Mouse (Mus musculus) stomach, embryonic 15.5 days (tissue): ENCODE data around the gene Atxn7l1. TPM values are rescaled to one million over a fixed set of nuclear protein-coding genes. Genes with fewer than 3 reads are reported as not detected.
A peak's percentile ranks its signal among the peaks of the same experiment; 100 is the strongest.

Experiments
- ATAC-seq: fragments of 200-750 bp; cut with Nextera tagmentation; 2 replicates; pipeline ENCODE4 v1.8.0; 2017; ENCODE audit warnings: low read depth, moderate number of reproducible peaks, moderate TSS enrichment; ENCODE audit not compliant: insufficient read depth, low FRiP score
- H3K27ac ChIP-seq: fragments of 300-500 bp; sonication (generic); 2 replicates; pipeline ENCODE4 v1.5.1; 2015; ENCODE audit warnings: mild to moderate bottlenecking, inconsistent platforms
- H3K27me3 ChIP-seq: fragments of 300-500 bp; sonication (generic); replicated peaks from 2 replicates; pipeline ENCODE4 v1.6.1; 2015; ENCODE audit warnings: inconsistent platforms
- H3K36me3 ChIP-seq: fragments of 300-500 bp; sonication (generic); 2 replicates; pipeline ENCODE4 v1.6.1; 2015; ENCODE audit warnings: inconsistent platforms
- H3K4me1 ChIP-seq: fragments of 300-500 bp; sonication (generic); 2 replicates; pipeline ENCODE4 v1.6.1; 2015; ENCODE audit warnings: inconsistent platforms
- H3K4me2 ChIP-seq: fragments of 300-500 bp; sonication (generic); 2 replicates; pipeline ENCODE4 v1.6.1; 2015; ENCODE audit warnings: mild to moderate bottlenecking, inconsistent platforms
- H3K4me3 ChIP-seq: fragments of 300-500 bp; sonication (generic); replicated peaks from 2 replicates; pipeline ENCODE4 v1.5.1; 2015; ENCODE audit warnings: inconsistent platforms
- H3K9ac ChIP-seq: fragments of 300-500 bp; sonication (generic); 2 replicates; pipeline ENCODE4 v1.6.1; 2015; ENCODE audit warnings: inconsistent platforms
- H3K9me3 ChIP-seq: fragments of 300-500 bp; sonication (generic); 2 replicates; pipeline ENCODE4 v1.6.1; 2016; ENCODE audit warnings: inconsistent platforms
- WGBS: fragments of 180-500 bp; shearing (Covaris S2); methylation state at CpG from one replicate; pipeline ENCODE4 v1.1.7; 2015; 5-methylcytosine and 5-hydroxymethylcytosine counted together
- polyA plus RNA-seq: library from polyadenylated mRNA; unstranded; fragments of >200 nt; fragmentation: Nextera tagmentation; extraction: Ambion mirVana; gene quantifications from 2 replicates; pipeline ENCODE4 v1.2.1, GENCODE M21; 2015

Gene Atxn7l1
- polyA plus RNA-seq, 1 experiment from 2014 or later = 13.1 TPM

DNA sequence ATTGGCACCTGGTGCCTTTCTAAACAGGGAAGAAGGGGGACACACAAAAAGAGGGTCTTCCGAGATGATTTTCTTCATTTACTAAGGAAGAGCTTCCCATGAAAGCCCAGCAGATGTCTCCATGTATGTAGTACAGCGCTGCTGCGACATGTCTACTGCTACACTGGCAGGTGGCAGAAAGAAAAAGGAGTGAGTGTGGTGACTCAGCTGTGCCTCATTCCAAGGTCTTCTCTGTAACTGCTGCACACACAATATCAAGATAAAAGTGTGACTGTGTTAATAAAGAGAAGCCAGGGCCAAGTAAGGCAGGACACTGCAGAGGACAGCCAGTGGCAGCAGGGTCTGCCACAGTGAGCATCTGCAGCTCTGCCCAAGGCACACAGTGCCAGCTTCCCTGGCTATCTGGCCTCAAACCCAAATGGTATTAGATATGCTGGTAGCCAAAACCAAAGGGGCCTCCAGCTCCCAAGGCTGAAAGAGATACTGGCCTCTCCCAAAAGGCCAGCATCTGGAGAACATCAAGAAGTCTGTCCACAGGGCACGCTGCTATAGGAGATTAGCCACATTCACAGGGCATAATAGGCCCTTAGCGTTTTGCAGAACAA lies 212.5 kb downstream of the Atxn7l1 start:
- Histone ChIP-seq H3K27me3 (no peaks in the 10 kb centered on the region), H3K27ac (no peak overlapping the region), H3K9ac (no peak overlapping the region), H3K36me3 (0 out of 2 replicates have a peak, but pooled peaks cover 4% of the 10 kb centered on the region), H3K4me2 (no peak overlapping the region), H3K9me3 (no peaks in the 10 kb centered on the region), H3K4me3 (no peak overlapping the region), H3K4me1 (no peaks in the 10 kb centered on the region)
- 86% methylated on average over 5 of the region's 5 CpGs for WGBS
- ATAC-seq = no peak

DNA sequence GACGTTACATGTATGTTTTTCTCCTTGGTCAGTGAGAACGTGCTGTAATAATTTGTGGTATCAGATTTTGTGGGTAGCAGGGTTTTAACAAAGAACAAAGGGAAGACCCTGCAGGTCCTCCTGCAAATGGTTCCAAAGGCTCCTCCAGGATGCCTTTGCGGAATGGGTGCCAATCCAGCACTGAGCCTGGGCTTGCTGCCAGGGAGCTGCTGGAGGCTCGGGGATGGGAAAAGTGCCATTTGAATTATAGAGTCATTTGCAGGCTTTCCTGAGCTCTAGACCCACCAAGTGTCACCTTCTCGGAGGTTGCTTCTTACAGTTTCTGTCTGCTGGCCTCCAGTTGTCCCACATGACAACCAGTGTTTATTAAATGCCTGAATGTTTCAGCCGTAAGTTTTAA lies 213.2 kb downstream of the Atxn7l1 start:
- no peak overlapping the region for H3K4me3 ChIP-seq

DNA sequence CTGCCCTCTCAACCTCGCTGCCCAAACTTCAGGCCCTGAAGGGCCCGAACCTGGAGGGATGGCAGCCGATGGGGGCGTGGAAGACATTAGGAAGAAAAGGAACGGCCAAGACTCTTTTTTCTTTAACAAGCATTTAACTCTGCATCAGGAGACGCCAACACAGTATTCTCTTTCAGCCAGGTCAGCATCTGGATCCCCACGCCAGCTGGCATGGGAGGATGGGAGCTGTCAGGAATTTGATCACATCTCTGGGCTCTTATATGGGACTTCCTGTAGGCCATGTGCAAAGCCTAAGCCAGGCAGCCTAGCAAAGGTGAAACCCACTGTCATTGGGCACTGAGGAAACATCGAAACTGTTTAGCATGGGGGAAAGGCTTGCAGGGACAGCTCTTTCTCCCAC lies 217.0 kb downstream of the Atxn7l1 start:
- H3K4me1 ChIP-seq = no peaks in the 10 kb centered on the region
- H3K4me2 ChIP-seq = no peak overlapping the region
- no peak overlapping the region for H3K4me3 ChIP-seq
- H3K36me3 ChIP-seq = 0 out of 2 replicates have a peak, but pooled peaks cover 8% of the 10 kb centered on the region
- H3K27ac ChIP-seq = no peak overlapping the region
- H3K9me3 ChIP-seq = no peaks in the 10 kb centered on the region
- no peak for ATAC-seq
- H3K27me3 ChIP-seq = no peaks in the 10 kb centered on the region
- no peak overlapping the region for H3K9ac ChIP-seq
- 87% methylated on average over 8 of the region's 8 CpGs for WGBS

More for the DNA sequence above, 213.2 kb downstream of the Atxn7l1 start:
- 52% methylated on average over 6 of the region's 6 CpGs for WGBS
- Histone ChIP-seq H3K9me3 (no peaks in the 10 kb centered on the region), H3K27me3 (no peaks in the 10 kb centered on the region), H3K4me2 (no peak overlapping the region), H3K36me3 (0 out of 2 replicates have a peak, but pooled peaks cover 6% of the 10 kb centered on the region), H3K9ac (no peak overlapping the region), H3K4me1 (no peaks in the 10 kb centered on the region), H3K27ac (no peak overlapping the region)
- no peak for ATAC-seq

DNA sequence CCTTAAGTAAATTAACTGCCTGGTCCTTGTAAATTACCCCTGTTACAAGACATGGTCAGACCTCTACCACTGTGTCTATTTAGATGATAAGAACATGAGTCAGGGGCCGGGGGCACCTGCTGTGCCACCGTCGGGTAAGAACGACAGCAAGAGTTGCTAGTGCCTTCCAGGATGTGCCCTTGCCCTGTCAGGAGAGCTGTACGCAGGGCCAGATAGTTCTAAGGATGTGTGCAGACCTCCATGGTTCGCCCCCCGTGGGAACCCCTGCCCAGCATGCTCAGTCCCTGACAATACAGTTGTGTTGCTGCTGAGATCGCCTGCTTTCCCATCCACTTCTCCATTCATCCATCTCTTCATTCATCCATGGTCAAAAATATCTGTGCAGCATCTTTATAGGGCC lies 217.6 kb downstream of the Atxn7l1 start:
- Histone ChIP-seq H3K27me3 (no peaks in the 10 kb centered on the region), H3K9ac (no peak overlapping the region), H3K4me2 (no peak overlapping the region), H3K9me3 (no peaks in the 10 kb centered on the region), H3K27ac (no peak overlapping the region), H3K4me3 (no peak overlapping the region), H3K36me3 (0 out of 2 replicates have a peak, but pooled peaks cover 8% of the 10 kb centered on the region), H3K4me1 (no peaks in the 10 kb centered on the region)
- WGBS = 93% methylated on average over 8 of the region's 8 CpGs
- ATAC-seq = no peak

DNA sequence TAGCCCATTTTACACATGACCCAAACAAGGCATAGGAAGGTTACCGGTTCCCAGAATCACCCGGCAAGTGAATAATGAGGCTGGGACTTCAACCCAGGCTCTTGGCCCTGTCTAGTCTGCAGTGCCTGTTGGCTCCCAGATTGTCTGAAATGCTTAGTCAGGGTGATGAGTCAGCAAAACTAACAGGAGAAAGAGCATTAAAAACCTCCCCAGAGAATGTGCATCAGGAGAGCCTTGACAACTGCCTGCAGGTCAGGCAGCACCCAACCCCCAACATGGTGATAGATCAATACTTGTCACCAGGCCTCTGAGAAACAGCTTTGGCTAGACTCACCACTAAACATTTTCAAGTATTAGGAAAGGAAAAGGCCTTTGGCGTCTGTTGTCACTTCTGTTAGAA lies 222.1 kb downstream of the Atxn7l1 start:
- ATAC-seq = no peak
- 80% methylated on average over 3 of the region's 3 CpGs for WGBS

DNA sequence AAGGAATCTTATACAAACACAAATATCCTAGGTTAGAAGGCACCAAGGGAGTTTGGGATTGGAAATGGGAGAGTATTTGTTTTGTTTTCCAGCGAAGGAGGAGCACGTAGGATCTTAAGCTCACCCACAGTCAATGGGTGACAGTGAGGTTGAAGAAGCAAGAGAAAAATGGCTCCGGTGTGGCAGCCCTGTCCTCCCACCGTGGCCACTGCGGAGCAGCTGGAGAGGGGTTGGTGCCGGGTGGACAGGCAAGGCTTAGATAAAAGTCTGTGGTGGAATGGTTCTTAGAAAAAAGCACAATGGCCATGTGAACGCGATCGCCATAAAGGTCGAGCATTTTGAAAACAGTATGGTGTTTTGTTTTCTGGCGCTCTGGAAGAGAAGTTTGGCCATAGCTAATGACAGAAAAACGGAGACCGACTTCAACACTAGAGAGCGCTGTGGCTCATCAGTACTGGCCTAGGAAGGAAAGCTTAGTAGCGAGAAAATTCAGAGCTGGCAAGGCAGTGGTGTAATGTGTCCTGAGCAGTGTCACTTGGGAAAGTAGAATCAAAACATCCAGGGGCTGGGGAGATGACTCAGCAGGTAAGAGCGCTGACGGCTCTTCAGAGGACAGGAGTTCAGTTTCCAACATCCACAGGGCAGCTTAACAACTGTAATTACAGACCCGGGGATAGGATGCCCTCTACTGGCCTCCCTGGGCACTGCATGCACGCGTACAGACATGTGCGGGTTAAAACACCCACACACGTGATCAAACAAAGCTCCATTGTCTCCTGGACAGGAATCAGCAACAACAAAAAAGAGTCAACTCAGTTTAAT lies 232.3 kb downstream of the Atxn7l1 start:
- ATAC-seq = peak; percentile 66; the same call in 1 of the 2 replicates
- Histone ChIP-seq H3K27me3 (no peaks in the 10 kb centered on the region), H3K9ac (no peak overlapping the region), H3K9me3 (no peaks in the 10 kb centered on the region), H3K27ac (no peak overlapping the region), H3K4me1 (0 out of 2 replicates have a peak, but pooled peaks cover 3% of the 10 kb centered on the region), H3K36me3 (no peaks in the 10 kb centered on the region), H3K4me3 (peak overlapping the region; percentile 28), H3K4me2 (peak overlapping the region; percentile 54)
- 18% methylated on average over 22 of the region's 22 CpGs for WGBS

More for the DNA sequence above, 222.1 kb downstream of the Atxn7l1 start:
- H3K4me2 ChIP-seq = no peak overlapping the region
- no peak overlapping the region for H3K9ac ChIP-seq
- H3K36me3 ChIP-seq = 0 out of 2 replicates have a peak, but pooled peaks cover 4% of the 10 kb centered on the region
- H3K9me3 ChIP-seq = no peaks in the 10 kb centered on the region
- no peak overlapping the region for H3K4me3 ChIP-seq
- no peaks in the 10 kb centered on the region for H3K4me1 ChIP-seq
- H3K27ac ChIP-seq = no peak overlapping the region
- H3K27me3 ChIP-seq = no peaks in the 10 kb centered on the region

DNA sequence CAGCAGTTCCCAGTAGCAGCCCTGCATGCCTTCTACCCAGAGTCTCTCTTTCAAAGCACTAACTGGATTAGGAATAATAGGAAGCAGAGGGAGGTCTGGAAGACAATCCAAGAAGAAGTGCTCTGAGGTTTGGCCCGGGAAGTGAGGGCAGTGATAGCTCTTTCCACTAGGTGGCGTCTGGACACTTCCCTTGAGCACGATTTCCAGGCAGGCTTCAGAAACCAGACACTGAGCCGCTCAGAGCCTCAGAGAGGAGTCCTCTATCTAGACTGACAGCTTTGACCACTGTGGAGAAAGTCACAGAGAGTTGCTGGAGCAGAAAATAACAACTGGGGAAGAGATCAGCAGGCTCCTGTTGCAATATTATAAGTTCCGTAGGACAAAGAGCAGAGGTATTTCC lies 241.3 kb downstream of the Atxn7l1 start:
- H3K27ac ChIP-seq = no peak overlapping the region
- no peak for ATAC-seq
- no peaks in the 10 kb centered on the region for H3K36me3 ChIP-seq
- H3K4me1 ChIP-seq = no peaks in the 10 kb centered on the region
- H3K9me3 ChIP-seq = no peaks in the 10 kb centered on the region
- no peak overlapping the region for H3K9ac ChIP-seq
- 7% methylated on average over 5 of the region's 5 CpGs for WGBS
- H3K27me3 ChIP-seq = 0 out of 2 replicates have a peak, but pooled peaks cover 9% of the 10 kb centered on the region
- no peak overlapping the region for H3K4me3 ChIP-seq
- H3K4me2 ChIP-seq = no peak overlapping the region

DNA sequence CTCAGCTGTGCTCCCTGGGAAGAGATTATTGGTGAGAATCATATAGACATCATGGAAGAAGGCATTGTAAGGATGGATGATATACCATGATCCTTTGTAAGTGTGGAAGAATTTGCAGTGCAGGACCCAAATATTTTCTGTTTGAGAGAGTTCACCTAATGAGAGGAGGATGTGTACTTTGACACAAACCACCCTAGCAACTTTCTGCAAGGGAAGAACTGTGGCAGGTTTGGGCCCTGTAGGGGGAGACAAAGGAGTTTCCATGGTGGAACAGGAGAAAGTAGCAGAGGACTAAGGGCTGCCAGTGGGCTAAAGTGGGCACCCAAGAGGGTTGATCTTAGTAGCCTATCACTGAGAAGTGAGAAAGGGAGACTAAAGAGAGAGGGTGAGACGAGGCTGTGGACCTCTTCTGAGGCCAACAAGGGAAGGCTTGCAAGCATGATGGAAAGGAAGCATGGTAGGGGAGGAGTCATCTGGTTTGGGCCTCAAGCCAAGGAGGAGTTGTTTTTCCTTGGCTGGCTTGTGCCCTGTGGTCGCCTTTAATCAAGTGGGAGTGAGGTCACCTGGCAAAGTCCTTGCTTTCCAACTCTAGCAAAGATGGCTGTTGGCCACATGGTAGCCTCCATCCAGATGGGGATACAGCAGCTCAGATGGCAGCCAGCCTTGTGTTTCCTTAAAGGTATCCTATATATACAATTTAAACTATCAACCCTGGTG lies 243.5 kb downstream of the Atxn7l1 start:
- ATAC-seq = no peak
- WGBS = 58% methylated on average over 2 of the region's 2 CpGs
- H3K9me3 ChIP-seq = no peaks in the 10 kb centered on the region

DNA sequence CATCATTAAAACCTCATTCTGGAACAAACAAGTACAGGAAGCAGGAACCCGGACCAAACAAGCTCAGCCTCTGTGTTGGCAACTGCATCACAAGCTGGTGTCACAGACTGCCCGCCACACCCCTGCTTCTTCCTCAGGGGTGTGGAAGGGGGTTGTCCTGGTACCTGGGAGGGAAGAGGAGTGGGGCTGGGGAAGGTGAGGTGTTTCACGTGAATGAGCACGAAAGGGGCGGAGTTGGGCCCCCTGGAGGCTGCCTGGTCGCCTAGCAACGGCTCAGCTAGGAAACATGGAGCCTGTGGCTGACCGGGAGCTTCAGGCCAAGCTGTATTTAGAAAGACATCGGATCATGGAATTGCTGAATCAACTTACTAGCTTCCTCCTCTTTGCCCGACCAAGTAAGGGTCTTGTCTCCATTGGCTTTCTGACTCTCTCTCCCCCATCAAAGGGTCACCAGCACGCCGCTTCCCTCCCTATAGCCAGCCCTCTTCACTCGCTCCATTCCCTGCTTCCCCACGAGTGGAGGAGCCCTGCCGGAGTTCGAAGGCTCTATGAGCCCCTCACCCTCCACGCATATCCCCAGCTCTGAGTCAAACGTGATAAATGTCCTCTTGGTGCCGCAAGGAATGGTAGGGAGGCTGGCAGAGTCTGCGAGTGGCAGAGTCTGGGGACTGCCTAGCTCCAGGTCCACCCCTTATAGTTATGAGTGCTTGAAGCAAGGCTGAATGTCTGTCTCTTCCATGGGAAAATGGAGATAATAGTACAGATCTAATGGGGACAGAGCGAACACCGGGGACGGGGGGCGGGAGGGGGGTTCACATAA lies 247.5 kb downstream of the Atxn7l1 start, which contains the start of gene Efcab10:
TSS of gene Efcab10 (plus strand) at position 51 of the 820 bp plus-strand sequence.
- WGBS = 9% methylated on average over 24 of the region's 24 CpGs
- Histone ChIP-seq H3K27me3 (no peaks in the 10 kb centered on the region), H3K4me1 (peaks cover 7% of the 10 kb centered on the region; the same call in 1 of the 2 replicates), H3K36me3 (no peaks in the 10 kb centered on the region), H3K9me3 (no peaks in the 10 kb centered on the region), H3K4me3 (peak within 1 kb of the TSS; percentile 8; the same call in 1 of the 2 replicates), H3K4me2 (peak within 1 kb of the TSS; percentile 48), H3K9ac (no peak within 1 kb of the TSS), H3K27ac (no peak within 1 kb of the TSS)
- no peak for ATAC-seq

More for the DNA sequence above, 243.5 kb downstream of the Atxn7l1 start:
- no peak overlapping the region for H3K4me3 ChIP-seq
- 0 out of 2 replicates have a peak, but pooled peaks cover 9% of the 10 kb centered on the region for H3K27me3 ChIP-seq
- H3K4me1 ChIP-seq = peaks cover 7% of the 10 kb centered on the region; the same call in 1 of the 2 replicates
- no peak overlapping the region for H3K4me2 ChIP-seq
- no peak overlapping the region for H3K27ac ChIP-seq
- H3K9ac ChIP-seq = no peak overlapping the region
- no peaks in the 10 kb centered on the region for H3K36me3 ChIP-seq

DNA sequence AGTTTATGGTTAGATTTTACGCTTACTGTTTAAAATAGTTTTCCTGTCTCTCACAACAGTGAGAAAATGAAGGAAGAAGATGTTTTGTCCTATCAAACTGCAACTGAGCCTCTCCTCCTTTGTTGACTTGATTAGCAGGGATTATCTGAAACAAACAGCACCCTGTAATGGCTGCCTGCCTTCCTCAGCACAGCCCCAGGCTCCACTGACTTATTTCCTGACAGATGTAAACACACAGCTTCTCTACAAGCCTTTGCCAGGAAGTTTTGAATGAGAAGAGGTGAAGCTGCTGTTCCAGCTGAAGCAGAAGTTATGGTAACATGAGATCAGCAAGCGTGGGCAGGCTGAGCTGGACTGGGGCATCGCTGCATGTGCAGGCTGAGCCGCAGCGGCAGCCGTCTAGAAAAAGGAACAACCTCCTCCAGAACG lies 255.8 kb downstream of the Atxn7l1 start:
- Histone ChIP-seq H3K4me2 (no peak overlapping the region), H3K27me3 (no peaks in the 10 kb centered on the region), H3K4me1 (no peaks in the 10 kb centered on the region), H3K27ac (no peak overlapping the region), H3K4me3 (no peak overlapping the region), H3K36me3 (no peaks in the 10 kb centered on the region), H3K9me3 (no peaks in the 10 kb centered on the region), H3K9ac (no peak overlapping the region)
- ATAC-seq = no peak
- 21% methylated on average over 7 of the region's 7 CpGs for WGBS

DNA sequence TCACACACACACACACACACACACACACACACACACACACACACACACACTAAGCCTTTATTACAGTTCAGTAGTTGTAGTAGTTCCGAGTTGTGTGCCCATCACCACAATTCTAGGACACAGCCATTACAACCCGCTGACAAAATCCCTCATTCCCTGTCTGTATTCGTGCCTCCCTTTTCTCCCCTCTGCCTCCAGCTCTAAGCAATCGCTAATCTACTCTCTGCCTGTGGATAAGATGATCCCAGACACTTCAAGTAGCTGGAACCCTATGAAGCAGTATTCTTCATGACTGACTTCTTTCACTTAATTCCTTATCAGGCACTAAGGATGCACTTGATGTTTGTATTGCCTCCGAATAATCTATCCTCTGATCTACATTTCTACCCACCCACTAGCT lies 257.5 kb downstream of the Atxn7l1 start:
- Histone ChIP-seq H3K27ac (no peak overlapping the region), H3K4me1 (no peaks in the 10 kb centered on the region), H3K4me3 (no peak overlapping the region), H3K9ac (no peak overlapping the region), H3K4me2 (no peak overlapping the region), H3K36me3 (no peaks in the 10 kb centered on the region), H3K27me3 (no peaks in the 10 kb centered on the region), H3K9me3 (no peaks in the 10 kb centered on the region)
- WGBS = 71% methylated on average over 5 of the region's 5 CpGs
- no peak for ATAC-seq
